Mouse (Mus musculus) retina, embryonic 14.5 days (tissue): Measurements from ENCODE around the gene Tamm41.
A peak's percentile ranks its signal among the peaks of the same experiment; 100 is the strongest.

Source experiments
- DNase-seq: peaks from one replicate; pipeline ENCODE4 v3.0.0-alpha.2; 2015; ENCODE audit warnings: low spot score

Tamm41 gene

GRCm38 (mm10) chr6:114974331-114974730 is 63.3 kb downstream of the Tamm41 start:
- DNase-seq = no peak

DNA sequence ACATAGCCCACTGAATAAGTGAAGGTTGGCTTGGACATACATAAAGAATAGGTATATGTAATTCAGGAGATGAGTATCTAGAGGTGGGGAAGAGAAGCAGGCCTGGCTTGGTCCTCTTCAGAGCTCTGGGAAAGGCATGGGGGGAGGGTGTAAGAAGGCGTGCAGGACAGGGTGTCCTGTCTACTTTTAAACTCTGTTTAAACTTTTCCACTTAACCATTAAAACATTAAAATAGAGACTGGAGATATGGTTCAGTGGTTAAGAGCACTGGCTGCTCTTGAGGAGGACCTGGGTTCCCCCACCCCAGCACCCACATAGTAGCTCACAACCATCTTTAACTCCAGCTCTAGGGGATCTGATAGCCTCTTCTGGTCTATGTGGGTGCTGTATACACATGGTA is 64.7 kb downstream of the Tamm41 start:
- no peak for DNase-seq

DNA sequence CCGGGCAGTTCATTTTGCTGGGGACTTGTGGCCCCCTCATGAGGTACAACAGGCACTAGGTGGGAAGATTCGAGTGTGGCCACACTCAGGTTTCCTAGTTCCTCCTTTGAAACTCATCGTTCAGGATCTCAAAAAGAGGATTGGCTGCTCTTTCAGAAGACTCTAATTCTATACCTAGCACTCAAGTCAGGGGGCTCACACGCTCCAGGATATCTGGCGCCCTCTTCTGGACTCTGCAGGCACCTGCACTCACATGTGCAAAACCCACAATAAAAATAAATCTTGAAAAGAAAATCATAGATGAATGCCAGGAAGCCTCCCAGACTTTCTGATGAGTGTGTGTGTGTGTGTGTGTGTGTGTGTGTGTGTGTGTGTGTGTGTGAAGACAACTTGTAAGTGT is 66.8 kb downstream of the Tamm41 start:
- DNase-seq = no peak

- DNase-seq = no peak
Observed at GRCm38 (mm10) chr6:114970386-114970785, 67.3 kb downstream of the Tamm41 start.

GRCm38 (mm10) chr6:114969213-114970120 is 68.2 kb downstream of the Tamm41 start, which contains the start of gene Vgll4:
TSS of gene Vgll4 (minus strand) at chr6:114969994.
- peak; percentile 65 for DNase-seq

DNA sequence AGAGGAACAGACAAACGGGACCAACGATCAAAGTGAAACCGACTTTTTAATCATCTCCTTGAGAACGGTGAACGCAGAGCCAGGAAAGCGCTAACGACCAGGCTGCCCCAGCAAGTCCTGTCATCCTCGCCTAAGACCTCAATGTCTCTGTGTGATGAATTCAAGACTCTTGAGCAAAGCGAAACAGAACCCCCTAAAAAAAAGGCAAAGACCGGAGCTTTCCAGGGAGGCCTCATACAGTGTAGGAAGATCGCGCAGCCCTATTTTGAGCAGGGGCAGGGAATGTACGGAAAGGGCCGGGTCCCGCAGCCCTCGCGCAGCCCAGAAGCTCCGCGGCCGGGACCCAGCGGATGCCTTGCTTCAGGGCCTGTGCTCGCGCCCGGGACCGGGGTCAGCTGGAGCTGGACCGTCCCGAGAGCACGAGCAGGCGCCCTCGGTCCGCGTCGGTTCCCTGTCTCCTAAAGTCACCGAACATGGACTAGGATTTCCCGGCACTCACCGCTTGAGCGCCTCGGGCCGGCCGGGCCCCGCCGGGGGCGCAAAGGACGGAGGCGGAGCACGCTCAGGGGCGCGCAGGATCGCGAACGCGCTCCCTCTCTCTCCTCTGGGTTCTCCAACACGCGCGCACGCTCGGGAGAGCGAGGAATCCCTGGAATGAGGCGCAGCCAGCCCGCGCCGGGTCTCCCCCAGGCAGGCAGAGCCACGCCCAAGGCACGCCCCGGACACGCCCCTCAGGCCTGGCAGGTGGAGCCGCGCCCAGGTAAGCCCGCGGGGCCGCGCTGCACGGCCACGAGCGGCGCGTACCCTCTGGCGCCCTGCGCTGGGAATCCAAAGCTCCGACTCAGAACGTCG is 69.1 kb downstream of the Tamm41 start:
- DNase-seq = peak; percentile 71

- peak; percentile 65 for DNase-seq
Observed at GRCm38 (mm10) chr6:114967623-114968022, 70.1 kb downstream of the Tamm41 start.

GRCm38 (mm10) chr6:114966396-114967154 is 71.1 kb downstream of the Tamm41 start:
- no peak for DNase-seq

GRCm38 (mm10) chr6:114965802-114966201 is 71.9 kb downstream of the Tamm41 start:
- no peak for DNase-seq

- no peak for DNase-seq
Observed at GRCm38 (mm10) chr6:114965396-114965795, 72.3 kb downstream of the Tamm41 start.

DNA sequence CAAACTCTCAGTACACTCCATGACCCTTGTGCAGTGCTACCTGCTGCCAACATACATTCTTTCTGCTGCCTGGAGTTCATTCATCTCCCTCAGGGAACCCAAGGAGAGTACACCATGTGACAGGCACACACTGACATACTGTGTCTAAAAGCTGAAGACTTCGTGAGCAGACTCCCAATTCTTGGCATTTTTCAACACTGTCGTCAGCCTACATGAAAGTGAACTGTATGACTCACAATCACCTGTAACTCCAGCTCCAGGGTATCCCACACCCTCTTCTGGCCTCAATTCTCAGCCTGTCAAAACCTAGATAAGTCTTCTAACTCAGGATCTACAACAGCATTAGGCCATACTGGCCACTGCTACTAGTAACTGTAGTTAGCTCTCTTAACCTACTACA is 73.4 kb downstream of the Tamm41 start:
- no peak for DNase-seq

- no peak for DNase-seq
Observed at GRCm38 (mm10) chr6:114963636-114964035, 74.0 kb downstream of the Tamm41 start.

GRCm38 (mm10) chr6:114961276-114962068 is 76.2 kb downstream of the Tamm41 start:
- no peak for DNase-seq

GRCm38 (mm10) chr6:114959012-114959398 is 78.7 kb downstream of the Tamm41 start:
- DNase-seq = no peak

GRCm38 (mm10) chr6:114958249-114959011 is 79.2 kb downstream of the Tamm41 start:
- DNase-seq = no peak

GRCm38 (mm10) chr6:114957756-114958155 is 79.9 kb downstream of the Tamm41 start:
- no peak for DNase-seq

DNA sequence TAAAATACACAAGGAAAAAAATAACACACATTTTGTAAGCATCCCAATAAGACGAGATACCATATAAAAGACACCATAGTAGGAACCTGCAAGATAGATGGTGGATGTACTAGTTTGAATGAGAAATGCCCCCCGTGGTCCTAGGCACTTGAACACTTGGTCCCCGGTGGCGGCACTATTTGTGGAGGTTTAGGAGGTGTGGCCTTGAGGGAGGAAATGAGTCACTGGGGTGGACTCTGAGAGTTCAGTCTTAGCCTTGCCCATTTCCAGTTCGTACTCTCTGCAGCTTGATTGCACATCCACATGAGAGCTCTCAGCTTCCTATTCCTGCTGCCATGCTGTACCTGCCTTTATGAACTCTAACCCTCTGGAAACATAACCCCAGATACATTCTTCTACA is 83.2 kb downstream of the Tamm41 start:
- DNase-seq = no peak
